Mouse (Mus musculus) neural tube, embryonic 11.5 days (tissue): ENCODE data around the gene Ankrd34a. TPM values are rescaled to one million over a fixed set of nuclear protein-coding genes. Genes with fewer than 3 reads are reported as not detected.

Source experiments
- ATAC-seq: fragments of 200-750 bp; cut with Nextera tagmentation; 2 replicates; pipeline ENCODE4 v1.8.0; 2017; ENCODE audit warnings: moderate number of reproducible peaks, mild to moderate bottlenecking, moderate TSS enrichment, moderate library complexity; ENCODE audit not compliant: insufficient read depth, low FRiP score, low TSS enrichment
- DNase-seq: peaks from one replicate; pipeline ENCODE4 v3.0.0-alpha.2; 2015; ENCODE audit warnings: low spot score
- H3K27ac ChIP-seq: fragments of 300-500 bp; sonication (generic); 2 replicates; pipeline ENCODE4 v1.5.1; 2014; ENCODE audit warnings: low read depth, mild to moderate bottlenecking, low read length
- H3K27me3 ChIP-seq: fragments of 300-500 bp; sonication (generic); 2 replicates; pipeline ENCODE4 v1.6.1; 2014; ENCODE audit warnings: mild to moderate bottlenecking, low read length, mixed read lengths; ENCODE audit not compliant: control insufficient read depth, insufficient read depth
- H3K36me3 ChIP-seq: fragments of 300-500 bp; sonication (generic); 2 replicates; pipeline ENCODE4 v1.6.1; 2014; ENCODE audit warnings: mild to moderate bottlenecking, low read length, moderate library complexity, mixed read lengths; ENCODE audit not compliant: control insufficient read depth, insufficient read depth
- H3K4me1 ChIP-seq: fragments of 300-500 bp; sonication (generic); 2 replicates; pipeline ENCODE4 v1.6.1; 2014; ENCODE audit warnings: low read length, mixed read lengths; ENCODE audit not compliant: control insufficient read depth, insufficient read depth
- H3K4me2 ChIP-seq: fragments of 300-500 bp; sonication (generic); 2 replicates; pipeline ENCODE4 v1.6.1; 2014; ENCODE audit warnings: low read depth, mild to moderate bottlenecking, moderate library complexity
- H3K4me3 ChIP-seq: fragments of 300-500 bp; sonication (generic); 2 replicates; pipeline ENCODE4 v1.5.1; 2014; ENCODE audit warnings: low read depth, low read length
- H3K9ac ChIP-seq: fragments of 300-500 bp; sonication (generic); 2 replicates; pipeline ENCODE4 v1.6.1; 2014; ENCODE audit warnings: mild to moderate bottlenecking, low read length
- H3K9me3 ChIP-seq: fragments of 300-500 bp; sonication (generic); 2 replicates; pipeline ENCODE4 v1.6.1; 2016; ENCODE audit warnings: low read length; ENCODE audit not compliant: control insufficient read depth
- WGBS: fragments of 180-500 bp; shearing (Covaris S2); extraction: QIAGEN DNeasy Blood & Tissue Kit; methylation state at CpG from one replicate; pipeline ENCODE4 v1.1.7; 2014; 5-methylcytosine and 5-hydroxymethylcytosine counted together
- polyA plus RNA-seq: library from polyadenylated mRNA; unstranded; fragments of >200 nt; fragmentation: Nextera tagmentation; extraction: Ambion mirVana; gene quantifications from 2 replicates; pipeline ENCODE4 v1.2.1, GENCODE M21; 2014

Ankrd34a gene
- polyA plus RNA-seq, 1 experiment from 2014 or later, result 3.6 TPM

DNA sequence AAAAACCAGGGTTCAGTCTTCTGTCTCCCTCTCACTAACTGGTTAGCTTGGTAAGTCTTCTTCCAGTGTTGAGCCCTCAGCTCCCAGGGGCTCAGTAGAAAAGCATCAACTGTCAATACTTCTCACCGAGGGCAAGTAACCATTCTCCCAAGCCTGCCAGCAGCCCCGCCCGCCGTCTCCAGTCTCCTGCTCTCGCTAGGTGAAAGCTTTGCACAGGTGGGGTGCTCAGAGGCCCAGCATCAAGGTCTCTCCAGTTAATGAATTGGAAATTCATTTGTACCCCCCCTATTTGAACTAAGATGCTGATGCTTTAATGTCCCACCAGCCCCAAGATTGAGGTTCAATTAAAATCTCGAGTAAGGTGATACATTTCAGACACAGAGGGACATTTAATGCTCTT lies 15.3 kb upstream of the Ankrd34a start:
- no peak for DNase-seq
- no peaks in the 10 kb centered on the region for H3K36me3 ChIP-seq
- no peak overlapping the region for H3K9ac ChIP-seq
- no peaks in the 10 kb centered on the region for H3K27me3 ChIP-seq
- WGBS, result 44% methylated on average over 6 of the region's 6 CpGs
- H3K4me3 ChIP-seq, result no peak overlapping the region
- no peak for ATAC-seq
- H3K4me1 ChIP-seq, result peaks cover 16% of the 10 kb centered on the region
- no peaks in the 10 kb centered on the region for H3K9me3 ChIP-seq
- H3K27ac ChIP-seq, result no peak overlapping the region
- H3K4me2 ChIP-seq, result no peak overlapping the region

DNA sequence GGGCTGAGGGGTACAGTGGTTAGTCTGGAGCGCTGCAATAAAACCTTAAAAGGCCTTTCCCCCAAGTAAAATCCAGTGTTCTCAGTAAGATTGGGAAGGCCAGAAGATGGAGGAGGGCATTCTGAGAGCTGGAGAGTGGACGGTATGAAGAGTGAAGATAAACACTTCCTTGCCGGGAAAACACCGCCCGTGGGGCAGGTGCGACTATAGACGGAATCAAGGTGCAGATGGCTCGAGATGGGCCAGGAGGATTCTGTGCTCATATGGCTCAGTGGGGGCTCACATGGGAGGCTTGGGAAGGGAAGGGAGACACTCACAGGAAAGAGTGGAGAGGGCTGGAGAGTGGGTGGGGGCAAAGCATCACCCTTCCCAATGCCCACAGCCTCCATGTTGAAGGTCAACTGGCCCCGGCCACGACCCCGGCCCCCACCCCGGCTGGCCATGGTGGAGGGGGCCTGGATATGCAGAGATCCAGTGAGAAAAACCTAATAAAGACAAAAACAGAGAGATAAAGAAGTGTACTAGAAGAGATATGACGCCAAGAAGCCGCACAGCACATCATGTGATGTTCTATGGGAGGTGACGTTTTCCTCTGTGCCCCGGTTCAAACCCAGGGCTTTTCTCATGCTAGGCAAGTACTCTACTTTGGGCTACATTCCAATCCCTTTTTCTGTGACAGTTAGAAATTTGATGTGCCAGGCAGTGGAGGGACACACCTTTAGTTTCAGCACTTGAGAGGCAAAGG lies 14.5 kb upstream of the Ankrd34a start:
- H3K4me1 ChIP-seq, result peaks cover 10% of the 10 kb centered on the region
- H3K4me2 ChIP-seq, result no peak overlapping the region
- WGBS, result 85% methylated on average over 16 of the region's 16 CpGs
- H3K27ac ChIP-seq, result no peak overlapping the region
- no peaks in the 10 kb centered on the region for H3K9me3 ChIP-seq
- DNase-seq (no peak), ATAC-seq (no peak)
- no peak overlapping the region for H3K9ac ChIP-seq
- H3K27me3 ChIP-seq, result no peaks in the 10 kb centered on the region
- no peak overlapping the region for H3K4me3 ChIP-seq
- H3K36me3 ChIP-seq, result no peaks in the 10 kb centered on the region

DNA sequence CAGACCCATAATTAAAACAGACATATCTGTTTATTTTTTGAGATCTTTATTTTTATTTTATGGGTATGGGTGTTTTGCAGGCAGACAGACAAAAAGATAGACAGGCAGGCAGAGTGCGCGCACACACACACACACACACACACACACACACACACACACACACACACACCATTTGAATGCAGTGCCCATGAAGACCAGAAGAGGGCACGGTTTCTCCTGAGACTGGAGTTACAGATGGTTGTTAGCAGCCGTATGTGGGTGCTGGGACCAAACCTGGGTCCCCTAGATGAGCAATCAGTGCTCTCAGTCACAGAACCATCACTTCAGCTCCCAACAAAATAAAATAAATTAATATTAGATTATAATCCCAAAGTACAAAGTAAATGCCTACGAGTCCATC lies 13.1 kb upstream of the Ankrd34a start:
- ATAC-seq, result no peak
- WGBS, result 83% methylated on average over 5 of the region's 5 CpGs
- Histone ChIP-seq H3K4me2 (no peak overlapping the region), H3K27me3 (no peaks in the 10 kb centered on the region), H3K9ac (no peak overlapping the region), H3K9me3 (no peaks in the 10 kb centered on the region), H3K4me1 (0 out of 2 replicates have a peak, but pooled peaks cover 3% of the 10 kb centered on the region), H3K4me3 (no peak overlapping the region), H3K36me3 (no peaks in the 10 kb centered on the region), H3K27ac (no peak overlapping the region)
- DNase-seq, result no peak

DNA sequence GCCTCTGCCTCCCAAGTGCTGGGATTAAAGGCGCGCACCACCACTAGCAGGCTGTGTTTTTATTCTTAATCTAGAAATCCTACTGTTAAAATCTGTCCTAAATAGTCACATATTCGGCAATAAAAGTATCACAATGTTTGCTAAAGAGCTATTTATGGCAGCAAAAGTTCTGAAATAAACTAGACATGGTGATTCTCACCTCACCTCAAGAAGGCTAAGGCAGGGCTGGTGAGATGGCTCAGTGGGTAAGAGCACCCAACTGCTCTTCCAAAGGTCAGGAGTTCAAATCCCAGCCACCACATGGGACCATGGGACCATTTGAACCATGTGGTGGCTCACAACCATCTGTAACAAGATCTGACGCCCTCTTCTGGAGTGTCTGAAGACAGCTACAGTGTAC lies 5.8 kb upstream of the Ankrd34a start:
- H3K9ac ChIP-seq, result no peak overlapping the region
- no peaks in the 10 kb centered on the region; the same call in 1 of the 2 replicates for H3K4me1 ChIP-seq
- H3K36me3 ChIP-seq, result no peaks in the 10 kb centered on the region
- no peaks in the 10 kb centered on the region for H3K9me3 ChIP-seq
- WGBS, result 78% methylated on average over 4 of the region's 4 CpGs
- DNase-seq (no peak), ATAC-seq (no peak)
- H3K27ac ChIP-seq, result no peak overlapping the region
- H3K27me3 ChIP-seq, result no peaks in the 10 kb centered on the region
- H3K4me2 ChIP-seq, result no peak overlapping the region
- no peak overlapping the region for H3K4me3 ChIP-seq

DNA sequence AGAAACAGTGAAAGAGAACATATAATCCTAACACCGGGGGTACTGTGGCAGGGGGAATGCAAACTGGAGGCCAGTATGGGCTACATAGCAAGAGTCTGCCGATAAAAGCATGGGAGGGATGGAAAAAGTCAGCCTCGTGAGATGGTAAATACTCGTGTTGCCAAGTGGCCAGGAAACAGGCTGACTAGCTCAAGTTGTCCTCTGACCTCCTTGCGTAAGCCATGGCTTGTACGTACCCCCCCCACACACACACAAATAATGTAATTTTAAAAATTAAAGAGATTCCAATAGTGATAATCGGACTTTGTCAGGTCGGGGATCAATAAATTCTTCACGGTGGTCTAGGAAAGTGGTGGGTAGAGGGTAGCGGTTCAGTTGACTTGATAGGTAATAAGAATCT lies 3.1 kb upstream of the Ankrd34a start:
- no peak for ATAC-seq
- DNase-seq, result peak; percentile 28
- Histone ChIP-seq H3K36me3 (no peaks in the 10 kb centered on the region), H3K4me3 (peak overlapping the region; percentile 53), H3K9ac (peak overlapping the region; percentile 63), H3K9me3 (no peaks in the 10 kb centered on the region), H3K27me3 (peaks cover 6% of the 10 kb centered on the region), H3K4me2 (peak overlapping the region; percentile 72), H3K4me1 (peaks cover 16% of the 10 kb centered on the region), H3K27ac (peak overlapping the region; percentile 42; the same call in 1 of the 2 replicates)
- WGBS, result 2% methylated on average over 10 of the region's 10 CpGs

DNA sequence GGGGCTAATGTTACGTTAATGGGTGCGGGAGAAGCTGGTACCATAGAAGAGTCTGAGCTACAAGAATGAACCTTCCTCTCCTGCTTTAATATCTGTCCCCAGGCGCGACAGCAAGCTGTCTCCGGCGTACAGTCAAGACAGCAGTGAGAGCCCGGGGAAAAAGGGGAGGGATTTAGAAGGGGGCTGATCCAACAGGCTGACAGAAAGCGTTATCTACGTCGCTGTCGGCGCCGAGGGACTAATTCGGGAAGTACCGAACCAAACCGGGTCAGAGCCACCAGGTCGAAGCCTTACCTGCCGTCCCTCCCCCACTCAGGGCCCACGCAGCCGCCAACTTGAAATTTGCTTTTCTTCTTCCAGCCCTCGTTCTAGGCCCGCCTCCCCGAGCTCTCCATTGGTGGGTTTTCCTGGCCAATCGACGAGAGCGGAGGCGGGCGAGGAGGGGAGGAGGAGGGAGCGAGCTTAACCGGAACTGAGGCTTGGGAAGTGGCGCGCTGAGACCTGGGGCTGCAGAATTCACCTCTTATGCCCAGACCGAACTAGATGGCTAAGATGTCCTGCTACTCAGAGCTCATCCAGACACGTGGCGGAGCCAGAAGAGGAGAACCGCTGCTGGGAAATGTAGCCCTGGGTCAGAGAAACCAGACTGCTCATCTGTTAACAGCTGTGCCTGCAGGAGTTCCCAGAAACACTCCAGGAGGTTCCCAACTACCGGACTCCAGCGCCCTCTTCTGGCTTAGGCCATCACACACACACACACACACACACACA lies 2.5 kb upstream of the Ankrd34a start, which contains the start of gene Polr3gl:
Polr3gl (minus strand) TSS at position 392 of the 771 bp plus-strand sequence.
- peak within 1 kb of the TSS; percentile 63 for H3K9ac ChIP-seq
- peak within 1 kb of the TSS; percentile 53 for H3K4me3 ChIP-seq
- H3K9me3 ChIP-seq, result no peaks in the 10 kb centered on the region
- ATAC-seq, result peak; percentile 78
- no peaks in the 10 kb centered on the region for H3K36me3 ChIP-seq
- H3K4me1 ChIP-seq, result peaks cover 21% of the 10 kb centered on the region
- peak; percentile 94 for DNase-seq
- under 1% methylated on average over 38 of the region's 38 CpGs for WGBS
- H3K27me3 ChIP-seq, result peaks cover 6% of the 10 kb centered on the region
- peak within 1 kb of the TSS; percentile 42; the same call in 1 of the 2 replicates for H3K27ac ChIP-seq
- H3K4me2 ChIP-seq, result peak within 1 kb of the TSS; percentile 72

DNA sequence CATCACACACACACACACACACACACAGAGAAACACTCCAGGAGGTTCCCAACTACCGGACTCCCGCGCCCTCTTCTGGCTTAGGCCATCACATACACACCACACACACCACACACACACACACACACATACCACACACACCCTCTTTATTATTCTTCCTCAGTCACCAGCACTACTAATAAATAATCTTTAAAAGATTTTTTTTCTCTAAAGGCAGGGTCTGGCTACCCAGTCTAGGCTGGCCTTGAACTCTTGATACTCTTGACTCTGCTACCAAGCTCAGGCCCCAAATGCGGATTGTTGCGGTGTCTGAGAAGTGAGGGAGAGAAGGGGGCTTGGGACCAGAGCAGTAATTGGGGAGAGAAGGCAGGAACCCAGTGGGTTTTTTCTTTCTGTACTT lies 1.6 kb upstream of the Ankrd34a start:
- Histone ChIP-seq H3K9ac (no peak overlapping the region), H3K4me3 (no peak overlapping the region), H3K9me3 (no peaks in the 10 kb centered on the region), H3K36me3 (no peaks in the 10 kb centered on the region), H3K27ac (no peak overlapping the region), H3K4me1 (peaks cover 23% of the 10 kb centered on the region), H3K4me2 (no peak overlapping the region), H3K27me3 (peaks cover 6% of the 10 kb centered on the region)
- 74% methylated on average over 5 of the region's 5 CpGs for WGBS
- DNase-seq (no peak), ATAC-seq (no peak)

DNA sequence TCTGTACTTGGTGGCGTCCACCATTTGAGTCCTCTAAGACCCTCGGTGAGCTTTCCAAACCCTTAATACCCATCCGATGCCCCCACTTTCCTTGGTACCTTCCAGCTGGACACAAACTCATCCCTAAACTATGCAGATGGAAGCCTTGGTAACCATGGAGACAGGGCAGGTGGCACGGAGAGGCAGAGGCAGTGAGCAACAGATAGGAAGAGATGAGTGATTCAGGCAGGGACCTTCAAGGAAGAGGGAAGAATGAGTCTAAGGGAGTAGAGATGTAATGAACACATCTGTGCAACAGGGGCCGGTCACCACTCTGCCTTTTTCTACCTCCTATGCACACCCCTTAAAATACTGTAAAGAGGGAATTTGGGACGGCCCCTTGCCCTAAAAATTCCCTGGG lies 775 bp upstream of the Ankrd34a start:
- Histone ChIP-seq H3K4me1 (peaks cover 23% of the 10 kb centered on the region), H3K36me3 (no peaks in the 10 kb centered on the region), H3K4me3 (no peak overlapping the region), H3K27me3 (peaks cover 6% of the 10 kb centered on the region), H3K9ac (no peak overlapping the region), H3K4me2 (no peak overlapping the region; the same call in 1 of the 2 replicates), H3K9me3 (no peaks in the 10 kb centered on the region), H3K27ac (no peak overlapping the region)
- DNase-seq (no peak), ATAC-seq (no peak)
- 18% methylated on average over 6 of the region's 6 CpGs for WGBS
